Mouse (Mus musculus): ENCODE measurements at regions not wholly inside any gene's neighbourhood (a gene's known extent, or its start where the extent isn't known, plus 50 kb on each side); places are given as distances from the start of the nearest gene placed in this dataset.

GRCm38 (mm10) chr6:93328683-93329082, 385.4 kb upstream of the Adamts9 start:
- TF ChIP-seq POLR2A (IDR thresholded peaks at IDR 0.05; ENCODE audit: control insufficient read depth in 1 of 2, insufficient read depth in 1 of 2, low read depth in 1 of 2, low read length in 2 of 2, poor library complexity in 1 of 2) (no peak), CTCF (IDR thresholded peaks at IDR 0.05 in 2 of 3, conservative IDR thresholded peaks at IDR 0.05 in 1 of 3; ENCODE audit: control insufficient read depth in 1 of 3, insufficient read depth in 1 of 3, low read depth in 2 of 3, low read length in 3 of 3, poor library complexity in 1 of 3, severe bottlenecking in 1 of 3) (no peak), ELF1 (IDR thresholded peaks at IDR 0.05; ENCODE audit: low read depth, low read length) (no peak), UBTF (IDR thresholded peaks at IDR 0.05; ENCODE audit: borderline replicate concordance, insufficient read depth, low read depth, low read length) (no peak)
